Mouse (Mus musculus): Measurements from ENCODE around the gene Serping1. TPM values are rescaled to one million over a fixed set of nuclear protein-coding genes. Genes with fewer than 3 reads are reported as not detected.
"Not testable (repeated sequence)": the region's sequence is repeated elsewhere in the genome, so short reads cannot be mapped to it uniquely, and the experiment has no call there.

The Serping1 gene
- total RNA-seq (2021) (100 to 1,000 TPM in 1 of 2 experiments, 10 to 100 TPM in 1; 91.2 to 127 TPM), polyA plus RNA-seq (2012; rRNA removed) (129 and 154 TPM in 2 replicates)
- long read RNA-seq, transcript Serping1-201 (8 exons, 1,768 nt) = major isoform, 14 of 129 reads
- long read RNA-seq, partial matches to known transcripts = 110 of 129 reads
- long read RNA-seq, other reads (novel, unspliced or antisense) = 5 of 129 reads

DNA sequence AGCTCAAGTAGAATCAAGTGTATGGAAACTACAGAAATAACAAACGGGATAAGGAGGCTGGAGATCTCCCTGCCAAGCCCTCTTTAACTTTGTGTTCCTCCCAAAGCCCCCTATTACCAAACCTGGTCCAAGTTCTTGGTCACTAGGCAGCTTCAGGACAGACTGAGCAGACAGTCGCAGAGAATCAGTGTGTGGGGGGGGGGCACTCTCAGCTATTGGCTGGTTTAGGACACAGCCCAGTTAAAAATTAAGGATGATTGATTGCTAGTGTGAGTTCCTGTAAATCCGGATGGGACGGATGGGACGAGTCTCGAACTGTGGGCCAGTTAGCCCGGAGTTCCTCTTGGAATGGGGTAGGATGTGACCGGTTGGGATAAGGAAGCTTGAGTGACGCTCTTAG lies at the start of gene Serping1:
Serping1 (minus strand) TSS at position 204 of the 400 bp plus-strand sequence.
- DNase-seq = no peak

DNA sequence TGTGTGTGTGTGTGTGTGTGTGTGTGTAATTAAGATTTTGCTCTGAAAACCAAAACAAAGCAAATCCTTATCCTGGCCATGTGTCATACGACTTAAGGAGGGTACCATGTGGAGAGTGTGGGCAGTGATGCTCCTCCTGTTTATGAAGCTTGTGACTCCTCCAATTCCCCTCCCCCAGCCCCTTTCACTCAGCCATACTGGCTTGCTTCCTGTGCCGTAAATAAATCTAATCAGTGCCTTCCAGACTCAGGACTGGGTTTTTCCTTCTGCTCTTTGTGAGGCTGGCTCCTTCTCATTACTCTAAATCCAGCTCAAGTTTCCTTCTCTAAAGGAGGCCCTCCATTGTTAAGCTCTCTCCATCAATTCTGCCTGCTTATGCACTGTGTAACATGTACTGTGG lies 48.0 kb upstream of the Serping1 start:
- no peak for DNase-seq

DNA sequence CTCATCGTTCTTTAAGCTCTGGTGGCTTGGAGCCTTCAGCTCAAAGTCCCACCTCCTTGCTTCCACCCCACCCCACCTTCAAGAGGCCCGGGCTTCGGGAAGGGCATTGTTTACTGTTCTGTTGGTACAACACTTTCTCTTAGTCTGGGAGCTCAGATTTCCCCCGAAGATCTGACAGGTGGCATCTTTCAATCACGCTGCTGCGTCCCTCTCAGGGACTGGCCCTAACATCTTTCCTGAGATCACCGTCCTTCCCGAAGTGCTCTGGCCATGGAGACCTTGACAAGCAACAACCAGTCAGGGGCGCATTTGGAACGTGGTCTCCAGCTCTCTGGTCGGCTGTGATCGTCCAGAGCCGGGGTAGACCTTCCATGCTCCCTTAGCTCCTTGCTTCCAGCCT lies 47.3 kb upstream of the Serping1 start, which contains the start of gene Smtnl1:
Smtnl1 (minus strand) TSS at position 101 of the 400 bp plus-strand sequence.
- DNase-seq = no peak

GRCm38 (mm10) chr2:84819861-84820260 lies 44.6 kb upstream of the Serping1 start:
- no peak for DNase-seq

DNA sequence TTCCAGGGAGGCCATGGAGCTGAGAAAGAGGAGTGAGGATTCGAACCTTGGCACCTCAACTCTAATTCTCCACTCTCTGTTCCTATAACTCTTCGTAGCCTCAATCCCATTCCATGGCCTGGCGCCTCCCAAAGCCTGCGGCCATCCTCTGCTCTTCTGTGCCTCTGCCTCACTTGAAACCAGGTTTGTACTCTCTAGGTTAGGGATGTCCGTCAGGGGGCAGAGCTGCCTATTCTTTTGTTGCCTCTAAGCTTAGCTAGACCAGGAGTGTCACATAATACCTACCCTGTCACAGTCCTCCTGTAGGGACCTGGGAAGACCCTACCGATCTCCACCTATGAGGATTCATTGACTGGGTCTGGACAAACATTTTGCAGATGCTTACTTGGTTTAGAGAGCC lies 37.4 kb upstream of the Serping1 start:
- no peak for DNase-seq

GRCm38 (mm10) chr2:84811880-84812279 lies 36.6 kb upstream of the Serping1 start:
- no peak for DNase-seq

- peak; percentile 83 for DNase-seq
Measured at GRCm38 (mm10) chr2:84810886-84811577, 35.8 kb upstream of the Serping1 start.

- DNase-seq = no peak
Measured at GRCm38 (mm10) chr2:84810526-84810885, 35.3 kb upstream of the Serping1 start.

GRCm38 (mm10) chr2:84809330-84809729 lies 34.1 kb upstream of the Serping1 start:
- no peak for DNase-seq

DNA sequence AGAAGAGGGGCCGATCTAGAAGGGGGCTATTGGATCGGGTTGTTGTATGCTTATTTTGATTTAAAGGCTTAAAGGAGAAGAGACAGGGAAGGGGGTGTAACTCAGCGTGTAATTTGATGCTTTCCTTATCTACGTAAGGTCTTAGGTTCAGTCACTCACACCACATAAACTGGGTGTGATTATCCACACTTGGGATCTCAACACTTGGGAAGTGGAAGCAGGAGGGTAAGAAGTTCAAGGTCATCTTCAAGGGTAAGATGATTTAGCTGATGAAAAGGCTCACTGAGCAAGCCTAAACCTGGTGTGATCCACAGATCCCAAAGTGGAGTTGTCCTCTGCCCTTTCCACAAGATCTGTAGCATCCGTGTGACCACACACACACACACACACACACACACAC lies 31.3 kb upstream of the Serping1 start:
- no peak for DNase-seq

- DNase-seq = no peak
Measured at GRCm38 (mm10) chr2:84803963-84804362, 28.7 kb upstream of the Serping1 start.

DNA sequence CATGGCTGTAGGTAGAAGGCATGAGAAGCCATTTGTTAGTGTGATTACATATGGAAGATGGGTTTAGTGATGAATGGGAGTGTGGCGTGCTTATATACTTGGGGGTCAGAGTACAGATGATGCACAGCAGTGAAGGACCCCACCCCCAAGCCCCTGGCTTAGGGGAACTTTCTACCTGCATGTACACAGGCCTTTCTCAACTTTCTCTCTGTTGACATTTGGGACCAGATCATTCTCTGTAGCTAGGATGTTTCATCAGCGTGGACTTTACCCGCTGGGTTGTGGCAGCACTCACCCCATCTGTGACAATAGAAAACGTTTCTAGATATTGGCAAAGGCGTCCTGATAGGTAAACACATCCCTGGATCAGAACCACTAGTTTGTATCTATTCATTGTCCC lies 26.0 kb upstream of the Serping1 start:
- DNase-seq = not testable (repeated sequence)

GRCm38 (mm10) chr2:84800304-84800703 lies 25.1 kb upstream of the Serping1 start:
- no peak for DNase-seq

- peak; percentile 77 for DNase-seq
Measured at GRCm38 (mm10) chr2:84799041-84799561, 23.9 kb upstream of the Serping1 start.

DNA sequence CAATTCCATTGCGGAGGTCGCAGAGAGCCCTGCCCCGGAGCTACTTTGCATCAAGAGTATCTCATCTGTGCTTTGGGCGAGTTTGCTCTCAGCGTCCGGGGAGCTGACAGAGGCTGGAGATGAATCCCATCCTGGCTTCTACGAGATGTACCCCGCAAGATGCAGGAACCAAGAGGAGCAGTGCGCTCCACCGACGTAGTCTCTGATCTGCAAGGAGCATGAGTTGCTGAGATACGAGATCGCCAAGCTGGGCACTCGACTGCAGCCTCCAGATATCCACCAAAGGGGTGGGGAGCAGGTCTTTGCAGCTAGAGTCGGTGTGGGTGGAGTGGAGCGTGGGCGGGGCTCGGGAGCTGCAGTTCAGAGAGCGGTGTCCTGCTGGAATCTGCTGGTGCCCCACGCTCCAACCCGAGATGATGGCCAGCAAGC lies 23.3 kb upstream of the Serping1 start, which contains the start of gene Ube2l6:
Ube2l6 (plus strand) TSS at position 336 of the 429 bp plus-strand sequence.
- DNase-seq = peak; percentile 86

- DNase-seq = peak; percentile 79
Measured at GRCm38 (mm10) chr2:84797833-84798492, 22.7 kb upstream of the Serping1 start.

- DNase-seq = no peak
Measured at GRCm38 (mm10) chr2:84793871-84794270, 18.6 kb upstream of the Serping1 start.

GRCm38 (mm10) chr2:84793154-84793553 lies 17.9 kb upstream of the Serping1 start:
- no peak for DNase-seq

DNA sequence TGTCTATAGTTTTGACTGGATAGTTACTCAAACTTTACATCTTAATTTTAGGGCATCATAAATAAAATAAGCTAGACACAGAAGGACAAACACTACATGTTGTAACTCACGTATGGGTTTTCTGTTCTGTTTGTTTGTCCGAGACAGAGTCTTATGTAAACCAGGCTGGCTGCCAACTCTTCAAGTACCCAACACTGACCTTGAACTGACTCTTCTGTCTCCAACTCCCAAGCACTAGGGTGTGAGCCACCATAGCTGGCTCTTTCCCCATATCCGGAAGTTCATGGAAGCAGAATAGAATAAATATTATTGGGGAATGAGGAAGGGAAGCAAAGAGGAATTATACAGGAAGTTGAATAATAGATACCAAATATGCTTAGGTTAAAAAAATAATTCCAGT lies 17.3 kb upstream of the Serping1 start:
- DNase-seq = no peak

DNA sequence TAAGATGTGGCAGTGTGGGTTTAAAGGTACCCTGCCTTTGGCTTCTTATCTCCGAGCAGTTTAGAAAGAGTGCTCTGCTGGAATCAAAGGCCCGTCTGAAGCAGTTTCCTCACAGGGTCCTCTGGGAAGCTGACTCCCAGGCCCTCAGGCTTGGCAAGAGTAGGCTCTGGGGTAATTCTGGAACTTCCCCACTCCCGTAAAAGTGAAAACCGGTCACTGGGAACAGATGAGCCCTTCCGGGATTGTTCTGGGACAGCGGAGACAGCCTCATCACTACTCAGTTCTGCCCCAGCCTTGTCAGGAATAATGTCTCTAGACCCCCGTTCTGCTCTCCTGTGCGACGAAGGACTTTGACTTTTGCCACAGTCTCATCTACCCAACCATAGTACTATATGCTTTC lies 15.2 kb upstream of the Serping1 start:
- DNase-seq = no peak

GRCm38 (mm10) chr2:84788316-84788715 lies 13.1 kb upstream of the Serping1 start:
- DNase-seq = no peak

DNA sequence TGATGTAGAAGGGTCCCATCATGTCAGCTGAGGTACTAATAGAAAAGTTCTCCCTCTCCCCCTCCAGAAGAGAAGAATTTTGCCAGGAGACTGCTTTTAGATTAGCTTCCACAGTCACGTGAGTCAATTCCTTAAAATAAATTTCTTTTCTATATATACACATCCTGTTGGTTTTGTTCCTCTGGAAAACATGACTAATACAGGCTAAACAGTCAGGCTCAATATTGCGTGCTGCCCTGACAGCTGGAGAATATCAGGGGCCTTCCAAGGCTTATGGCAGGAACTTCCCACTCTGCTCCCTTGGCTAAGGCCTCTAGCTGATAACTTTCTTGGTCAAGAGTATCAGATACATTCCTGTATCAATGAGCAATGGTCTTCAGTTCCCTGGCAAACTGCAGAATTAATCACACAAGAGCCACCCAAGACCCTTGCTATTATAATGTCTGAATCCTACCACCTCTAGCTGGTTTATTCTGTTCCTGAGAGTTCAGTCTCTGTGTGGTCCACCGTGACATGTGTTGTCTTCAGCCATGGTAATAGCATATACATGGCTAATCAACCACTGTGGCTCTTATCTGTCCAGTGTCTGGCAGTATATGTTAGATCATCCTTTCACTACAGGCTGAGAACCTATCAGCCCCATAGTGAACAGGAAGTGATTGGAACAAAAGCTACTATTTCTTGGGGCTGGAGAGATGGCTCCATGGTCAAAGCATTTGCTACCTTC lies 8.8 kb upstream of the Serping1 start:
- no peak for DNase-seq
